Mouse (Mus musculus) liver, postnatal 0 days (tissue): ENCODE data around the gene Znrf3.

Source experiments
- CTCF ChIP-seq: sonication (generic); IDR thresholded peaks from 2 replicates; pipeline ENCODE4 v1.5.1; 2016; ENCODE audit warnings: antibody characterized with exemption, low read depth
- EP300 ChIP-seq: IDR thresholded peaks from 2 replicates; pipeline ENCODE4 v1.6.1; 2016; ENCODE audit warnings: antibody characterized with exemption, low read depth, mild to moderate bottlenecking

- no peak for TF ChIP-seq EP300
- no peak for TF ChIP-seq CTCF
Observed at GRCm38 (mm10) chr11:5437646-5438045, 7.0 kb downstream of the Znrf3 start.
